Mouse (Mus musculus): ENCODE results near the gene Olfr322.

DNA sequence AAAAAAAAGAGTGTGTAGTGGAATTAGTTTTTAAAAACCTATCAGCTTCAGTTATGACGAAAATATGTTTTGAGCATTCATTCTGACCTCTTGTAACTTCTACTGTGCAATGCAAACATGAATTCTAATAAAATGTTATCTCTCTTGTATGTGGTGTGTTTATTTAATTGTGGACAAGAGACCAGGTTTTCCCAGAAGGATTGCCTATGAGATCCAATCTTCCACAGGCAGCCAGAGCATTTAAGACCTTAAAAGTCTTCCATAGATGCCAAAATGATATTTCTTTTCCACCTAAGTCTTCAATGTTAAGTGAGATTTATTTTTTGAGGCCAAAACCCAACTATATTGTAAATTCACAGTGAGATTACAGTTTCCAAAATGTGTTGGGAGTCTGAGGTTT, 22.2 kb downstream of the Olfr322 start, which contains the start of gene Olfr320:
- TF ChIP-seq POLR2A (IDR thresholded peaks at IDR 0.05; ENCODE audit: low read depth, low read length) = no peak
- no peak for TF ChIP-seq CTCF (IDR thresholded peaks at IDR 0.05; ENCODE audit: extremely low read depth, insufficient read length, insufficient replicate concordance, low read depth, low read length)
